Comparison of ENCODE assay signal across 15 mouse cellular contexts in the genomic region with DNA sequence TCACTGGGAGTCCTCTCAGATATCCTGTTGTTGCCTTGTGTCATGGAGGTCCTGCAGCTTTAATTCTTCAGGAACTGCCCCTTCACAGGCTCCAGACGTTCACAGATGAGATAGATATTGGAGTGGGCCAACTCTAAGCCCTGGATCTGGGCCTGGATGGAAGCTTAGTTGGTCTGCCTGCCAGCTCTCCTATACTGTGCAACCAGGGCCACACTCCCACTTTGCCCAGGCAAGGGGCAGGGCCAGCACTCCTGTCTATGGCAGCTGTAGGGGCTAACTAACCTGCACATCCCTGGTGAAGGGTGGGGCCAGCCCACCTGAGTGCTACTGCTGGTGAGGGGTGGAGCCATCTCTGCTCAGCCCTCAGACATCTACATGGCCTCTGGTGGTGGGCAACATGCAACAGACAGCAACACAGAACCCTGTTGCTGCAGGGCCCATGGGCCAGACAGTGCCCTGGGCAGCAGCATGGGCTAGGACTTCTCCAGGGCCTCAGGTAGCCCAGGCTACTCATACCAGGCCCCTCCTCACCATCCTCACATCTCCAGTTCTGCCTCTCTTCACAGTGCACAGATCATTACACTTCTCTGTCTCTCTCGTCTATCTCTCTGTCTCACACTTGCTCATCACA.
DNase-seq lines count a peak whose midpoint lies in the region; ATAC-seq and TF ChIP-seq lines count a peak whose summit lies in the region.
"Had no signal": no experiment of that assay in that cellular context is flagged by ENCODE, and none has a peak within 500 bp of the region (broad histone marks: within the 10 kb centered on the region; RNA-seq: fewer than 3 reads in every experiment).

No protein-coding gene starts in this region.

- peak; percentile 31; the same call in 1 of the 2 replicates for ATAC-seq in heart, embryonic 15.5 days (replicated peaks; ENCODE audit: insufficient number of reproducible peaks, insufficient read depth, low FRiP score, low read depth)
- ATAC-seq in liver, embryonic 12.5 days: peak; percentile 49
- no peak for ATAC-seq in liver, postnatal 0 days
- ATAC-seq in embryonic facial prominence, embryonic 13.5 days (ENCODE audit: insufficient number of reproducible peaks, insufficient read depth, low FRiP score, low TSS enrichment, low read depth): 0 out of 2 replicates have a peak, but pooled peaks have one; percentile 43
- peak; percentile 54; the same call in 1 of the 2 replicates for ATAC-seq in embryonic facial prominence, embryonic 15.5 days (ENCODE audit: insufficient number of reproducible peaks, low FRiP score, low TSS enrichment, low read depth)
- ATAC-seq: CD4-positive, CD25-positive, alpha-beta regulatory T cell, adult 4 months had no signal

- no peaks in the 10 kb centered on the region for H3K4me1 ChIP-seq in heart, embryonic 15.5 days (replicated peaks)
- H3K4me1 ChIP-seq in liver, embryonic 12.5 days: no peaks in the 10 kb centered on the region
- no peaks in the 10 kb centered on the region for H3K4me1 ChIP-seq in liver, postnatal 0 days (ENCODE audit: insufficient read depth)
- H3K4me1 ChIP-seq in embryonic facial prominence, embryonic 13.5 days: no peaks in the 10 kb centered on the region
- H3K4me1 ChIP-seq in embryonic facial prominence, embryonic 15.5 days: no peaks in the 10 kb centered on the region

- no peak for TF ChIP-seq EP300 in liver, postnatal 0 days (IDR thresholded peaks at IDR 0.05; ENCODE audit: low read depth)

- 53% methylated on average over 2 of the region's 2 CpGs for WGBS in heart, embryonic 15.5 days
- WGBS in liver, embryonic 12.5 days (ENCODE audit: insufficient replicate concordance): 56% methylated on average over 2 of the region's 2 CpGs
- WGBS in liver, postnatal 0 days (ENCODE audit: insufficient replicate concordance): 64% methylated on average over 2 of the region's 2 CpGs
- WGBS in embryonic facial prominence, embryonic 13.5 days: 75% methylated on average over 2 of the region's 2 CpGs
- WGBS in embryonic facial prominence, embryonic 15.5 days: 65% methylated on average over 2 of the region's 2 CpGs

- no peak overlapping the region for H3K27ac ChIP-seq in heart, embryonic 15.5 days
- H3K27ac ChIP-seq in liver, embryonic 12.5 days: no peak overlapping the region
- no peak overlapping the region; the same call in 1 of the 2 replicates for H3K27ac ChIP-seq in liver, postnatal 0 days (ENCODE audit: low read depth)
- no peak overlapping the region for H3K27ac ChIP-seq in embryonic facial prominence, embryonic 13.5 days
- H3K27ac ChIP-seq in embryonic facial prominence, embryonic 15.5 days (replicated peaks): no peak overlapping the region

- no peaks in the 10 kb centered on the region for H3K27me3 ChIP-seq in heart, embryonic 15.5 days
- H3K27me3 ChIP-seq in liver, embryonic 12.5 days (replicated peaks): no peaks in the 10 kb centered on the region
- no peaks in the 10 kb centered on the region for H3K27me3 ChIP-seq in liver, postnatal 0 days (ENCODE audit: insufficient read depth, low read length)
- H3K27me3 ChIP-seq in embryonic facial prominence, embryonic 13.5 days: no peaks in the 10 kb centered on the region
- H3K27me3 ChIP-seq in embryonic facial prominence, embryonic 15.5 days: no peaks in the 10 kb centered on the region

- no peak overlapping the region for H3K9ac ChIP-seq in heart, embryonic 15.5 days
- no peak overlapping the region for H3K9ac ChIP-seq in liver, embryonic 12.5 days
- no peak overlapping the region for H3K9ac ChIP-seq in liver, postnatal 0 days (replicated peaks)
- H3K9ac ChIP-seq in embryonic facial prominence, embryonic 13.5 days: no peak overlapping the region
- H3K9ac ChIP-seq in embryonic facial prominence, embryonic 15.5 days: no peak overlapping the region

- H3K4me2 ChIP-seq in heart, embryonic 15.5 days: no peak overlapping the region
- no peak overlapping the region for H3K4me2 ChIP-seq in liver, embryonic 12.5 days
- no peak overlapping the region for H3K4me2 ChIP-seq in liver, postnatal 0 days (ENCODE audit: low read depth, low read length)
- H3K4me2 ChIP-seq in embryonic facial prominence, embryonic 13.5 days: no peak overlapping the region
- H3K4me2 ChIP-seq in embryonic facial prominence, embryonic 15.5 days (replicated peaks): no peak overlapping the region

- TF ChIP-seq CTCF in liver, postnatal 0 days (IDR thresholded peaks at IDR 0.05; ENCODE audit: low read depth): no peak

- no peaks in the 10 kb centered on the region for H3K36me3 ChIP-seq in heart, embryonic 15.5 days
- peaks cover 17% of the 10 kb centered on the region for H3K36me3 ChIP-seq in liver, embryonic 12.5 days
- no peaks in the 10 kb centered on the region; the same call in 1 of the 2 replicates for H3K36me3 ChIP-seq in liver, postnatal 0 days (replicated peaks; ENCODE audit: insufficient read depth, low read length)
- H3K36me3 ChIP-seq in embryonic facial prominence, embryonic 13.5 days: no peaks in the 10 kb centered on the region
- no peaks in the 10 kb centered on the region for H3K36me3 ChIP-seq in embryonic facial prominence, embryonic 15.5 days

- H3K9me3 ChIP-seq in heart, embryonic 15.5 days (replicated peaks): no peaks in the 10 kb centered on the region
- H3K9me3 ChIP-seq in liver, embryonic 12.5 days (replicated peaks): no peaks in the 10 kb centered on the region
- H3K9me3 ChIP-seq in liver, postnatal 0 days (ENCODE audit: low read length): no peaks in the 10 kb centered on the region
- no peaks in the 10 kb centered on the region for H3K9me3 ChIP-seq in embryonic facial prominence, embryonic 13.5 days
- no peaks in the 10 kb centered on the region for H3K9me3 ChIP-seq in embryonic facial prominence, embryonic 15.5 days (replicated peaks)

- no peak for DNase-seq in heart, adult 18-20 months
- no peak for DNase-seq in liver, postnatal 0 days
- DNase-seq in testis, postnatal 14 days (ENCODE audit: low spot score): no peak
- DNase-seq: adrenal gland, adult 8-10 months; cerebellum, adult 11-12 months; gastrocnemius, postnatal 25 days; kidney, postnatal 14 days; layer of hippocampus, adult 9-11 months; lung, postnatal 4 days; thymus, postnatal 14 days had no signal

- no peak overlapping the region for H3K4me3 ChIP-seq in heart, embryonic 15.5 days
- H3K4me3 ChIP-seq in liver, embryonic 12.5 days: no peak overlapping the region
- no peak overlapping the region for H3K4me3 ChIP-seq in liver, postnatal 0 days (ENCODE audit: low read depth, low read length)
- no peak overlapping the region for H3K4me3 ChIP-seq in embryonic facial prominence, embryonic 13.5 days
- no peak overlapping the region for H3K4me3 ChIP-seq in embryonic facial prominence, embryonic 15.5 days (replicated peaks)
